Mouse (Mus musculus) olfactory bulb, adult 2 months (tissue): ENCODE measurements around the gene Zfp91.

Experiments used
- CTCF ChIP-seq: fragments of 200-500 bp; IDR thresholded peaks from 2 replicates; pipeline ENCODE4 v1.5.1; 2012; ENCODE audit warnings: low read depth, mild to moderate bottlenecking, low read length, moderate library complexity; ENCODE audit not compliant: insufficient read depth
- POLR2A ChIP-seq: fragments of 200-500 bp; IDR thresholded peaks from 2 replicates; pipeline ENCODE4 v1.6.1; 2012; ENCODE audit warnings: mild to moderate bottlenecking, low read depth, low read length, moderate library complexity; ENCODE audit not compliant: insufficient read depth

- TF ChIP-seq CTCF (no peak), POLR2A (no peak)
These were observed 35.6 kb upstream of the Zfp91 start for GRCm38 (mm10) chr19:12831559-12831958.
